Mouse (Mus musculus): ENCODE results near the gene Prkcz.
"Not testable (repeated sequence)": the region's sequence is repeated elsewhere in the genome, so short reads cannot be mapped to it uniquely, and the experiment has no call there.

Prkcz gene

DNA sequence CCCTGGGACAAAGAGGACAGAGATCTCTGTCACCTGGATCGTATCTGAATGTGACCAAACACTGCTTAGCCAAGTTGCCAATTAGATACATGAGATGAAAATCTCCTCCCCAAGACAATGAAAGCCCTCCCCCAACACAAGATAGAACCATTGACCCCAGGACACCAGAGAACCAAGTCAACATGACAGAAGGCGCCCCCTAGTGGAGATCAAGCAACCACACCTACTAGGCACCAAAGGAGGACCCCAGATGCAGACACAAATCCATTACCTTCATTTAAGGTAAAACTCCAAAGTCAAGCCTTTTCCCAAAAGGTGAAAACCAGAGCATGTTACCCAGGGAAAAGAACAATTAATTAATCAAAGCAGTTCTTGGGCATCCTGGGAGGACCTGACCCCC lies 3.6 kb downstream of the Prkcz start:
- DNase-seq, result no peak

DNA sequence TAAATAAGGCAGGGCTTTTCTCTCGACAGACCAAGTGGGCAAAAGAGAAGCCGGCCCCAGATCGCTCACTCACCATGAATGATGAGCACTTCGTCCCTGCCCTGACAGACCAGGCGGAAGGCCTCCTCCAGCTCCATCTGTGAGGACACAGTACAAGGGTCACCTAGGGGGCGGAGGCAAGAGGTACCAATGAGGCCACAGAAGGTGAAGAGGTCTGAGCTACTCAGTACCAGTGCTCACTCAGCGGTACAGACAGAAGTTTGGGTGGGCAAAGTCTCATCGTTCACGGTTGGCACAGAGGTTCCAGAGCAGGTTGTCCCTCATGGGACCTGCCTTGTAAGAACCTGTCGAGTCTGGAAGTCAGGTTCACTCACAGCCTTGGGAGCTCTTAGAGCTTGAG lies 4.8 kb downstream of the Prkcz start:
- DNase-seq, result no peak

DNA sequence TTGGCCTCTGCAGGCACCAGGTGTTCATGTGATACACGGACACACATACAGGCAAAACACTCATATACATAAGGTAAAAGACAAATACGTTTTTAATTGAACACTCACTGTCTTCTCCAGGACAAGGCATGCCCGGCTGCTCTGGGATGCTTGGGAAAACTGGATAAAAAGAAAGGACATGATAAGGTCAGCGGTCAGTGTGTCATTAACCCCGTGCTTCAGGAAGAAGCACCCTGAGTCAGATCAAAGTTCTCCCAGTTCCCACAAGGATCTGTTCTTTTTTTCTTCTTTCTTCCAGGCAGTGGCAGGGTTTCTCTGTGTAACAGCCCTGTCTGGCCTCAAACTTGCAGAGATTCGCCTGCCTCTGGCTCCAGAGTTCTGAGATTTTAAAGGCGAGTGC lies 6.6 kb downstream of the Prkcz start:
- no peak for DNase-seq

DNA sequence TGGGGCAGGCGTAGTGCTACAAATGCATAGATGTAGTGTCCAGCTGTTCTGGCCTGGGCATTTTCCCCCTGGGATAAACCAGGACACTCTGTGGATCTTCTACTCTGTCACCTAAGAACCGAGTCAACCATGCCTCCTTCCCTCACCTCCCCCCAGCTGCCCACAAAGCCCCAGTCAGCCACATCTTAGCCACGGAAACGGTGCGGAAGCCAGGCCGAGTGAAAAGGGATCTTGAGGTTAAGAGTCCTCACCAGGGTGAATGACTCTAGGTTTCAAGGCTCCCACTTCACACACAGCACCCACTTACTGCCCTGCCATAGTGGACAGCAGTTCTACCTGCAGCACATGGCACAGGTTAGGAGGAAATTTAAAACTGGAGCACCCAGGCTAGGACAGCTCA lies 7.1 kb downstream of the Prkcz start:
- DNase-seq, result no peak

DNA sequence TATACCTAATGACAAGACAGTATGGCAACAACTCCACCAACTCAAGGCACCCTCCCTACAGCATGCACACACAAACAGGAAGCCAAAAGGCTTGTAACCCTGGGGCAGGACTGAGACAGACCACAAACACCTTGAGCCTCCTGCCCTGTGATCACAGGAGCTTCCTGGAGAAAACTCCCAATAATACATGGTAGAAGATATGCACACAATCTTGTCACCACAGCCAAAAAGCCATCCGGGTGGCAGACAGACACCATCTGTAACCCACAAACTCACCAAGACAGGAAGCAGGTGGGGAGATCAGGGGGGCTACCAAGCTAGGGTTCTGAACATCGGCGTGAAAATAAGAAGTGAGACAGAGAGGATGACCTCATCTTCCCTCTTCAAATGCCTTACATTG lies 8.6 kb downstream of the Prkcz start:
- no peak for DNase-seq

DNA sequence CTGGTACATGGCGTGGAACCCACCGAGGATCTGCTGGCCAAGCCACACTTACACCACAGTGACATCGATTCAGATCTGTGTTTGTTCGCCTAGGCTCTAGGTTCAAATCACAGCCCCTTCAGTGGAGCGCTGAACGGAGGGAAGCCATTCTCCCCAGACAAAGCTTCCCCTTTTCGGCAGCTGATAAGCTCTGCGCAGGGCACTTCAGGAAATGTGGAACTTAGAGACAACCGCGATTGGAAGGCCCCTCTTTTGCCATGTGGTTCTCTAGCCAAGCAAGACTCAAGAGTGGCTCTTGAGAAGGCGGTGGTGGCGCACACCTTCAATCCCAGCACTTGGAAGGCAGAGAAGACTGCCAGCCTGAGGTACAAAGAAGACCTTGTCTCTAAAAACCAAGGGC lies 14.8 kb downstream of the Prkcz start:
- no peak for DNase-seq

DNA sequence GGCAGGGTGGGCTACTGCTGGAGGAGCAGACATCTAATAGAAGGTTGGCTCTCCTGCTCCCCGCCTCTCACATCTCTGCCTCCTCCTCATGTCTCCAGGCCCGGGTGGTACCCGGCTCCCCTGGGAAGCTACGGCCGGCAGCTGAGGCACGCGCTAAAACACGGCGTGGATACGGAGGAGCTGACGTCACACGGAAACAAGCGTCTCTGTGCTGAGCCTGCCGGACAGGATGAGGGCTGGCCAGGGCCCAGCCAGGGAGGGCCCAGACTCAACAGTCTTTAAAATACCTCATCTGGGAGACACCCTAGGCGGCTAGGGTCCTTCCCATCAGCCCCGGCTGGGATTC lies 15.6 kb downstream of the Prkcz start:
- DNase-seq, result peak; percentile 82 to 85

DNA sequence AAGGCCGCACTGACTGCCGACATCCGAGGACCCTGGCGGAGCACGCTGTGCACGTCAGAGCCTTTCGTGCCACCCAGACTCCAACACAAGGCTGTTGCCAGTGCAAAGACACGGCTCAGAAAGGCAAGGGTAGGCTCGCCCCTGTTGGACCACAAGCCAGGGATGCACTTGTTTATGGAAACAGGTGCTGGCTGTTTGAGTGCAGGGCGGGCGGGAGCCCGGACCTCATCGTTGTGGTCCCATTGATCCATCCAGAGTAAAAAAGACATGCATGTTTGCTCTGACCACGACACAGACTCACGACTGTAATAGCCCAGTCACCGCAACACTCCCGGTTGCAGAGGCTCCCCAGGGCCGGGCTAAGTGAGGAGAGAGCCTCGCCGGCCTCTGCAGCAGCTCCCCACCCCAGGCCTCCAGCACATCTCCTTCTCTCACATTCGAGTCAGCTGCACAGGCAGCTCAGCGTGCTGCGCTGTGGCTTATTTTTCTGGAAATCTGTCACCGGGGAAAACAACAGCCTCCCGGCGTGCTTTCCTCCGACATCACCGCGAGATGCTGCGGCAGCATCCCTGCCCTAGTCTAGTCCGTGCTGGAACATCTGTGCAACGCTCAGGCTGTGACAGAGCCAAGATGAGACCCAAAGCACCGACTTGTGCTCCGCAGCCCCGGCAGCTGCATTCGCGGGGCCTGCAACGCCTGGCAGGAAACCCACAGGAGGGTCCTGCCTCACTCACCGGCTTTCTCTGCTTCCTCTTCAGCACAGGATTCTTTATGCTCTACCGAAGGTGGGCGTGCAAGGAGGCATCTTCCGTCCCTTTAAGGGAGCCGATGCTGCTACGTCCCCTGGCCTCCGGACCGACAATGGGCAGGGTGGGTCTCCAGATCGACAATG lies 16.2 kb downstream of the Prkcz start:
- peak; percentile 64 to 66 for DNase-seq

DNA sequence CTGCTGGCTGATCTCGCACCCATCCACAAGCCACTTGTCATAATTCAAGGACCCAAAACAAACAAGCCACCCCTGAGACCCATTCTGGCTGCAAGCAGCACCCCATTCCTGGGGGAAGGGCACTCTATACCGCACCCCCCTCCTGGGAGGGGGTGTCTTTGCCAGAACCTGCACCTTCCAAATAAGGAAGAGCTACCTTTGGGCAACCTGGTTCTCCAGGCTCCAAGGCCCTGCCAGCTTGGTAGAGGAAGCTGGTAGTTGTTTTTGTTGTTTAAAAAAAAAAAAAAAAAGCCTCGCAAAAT lies 16.9 kb downstream of the Prkcz start:
- peak in 1 of 2 experiments; percentile 50 for DNase-seq

DNA sequence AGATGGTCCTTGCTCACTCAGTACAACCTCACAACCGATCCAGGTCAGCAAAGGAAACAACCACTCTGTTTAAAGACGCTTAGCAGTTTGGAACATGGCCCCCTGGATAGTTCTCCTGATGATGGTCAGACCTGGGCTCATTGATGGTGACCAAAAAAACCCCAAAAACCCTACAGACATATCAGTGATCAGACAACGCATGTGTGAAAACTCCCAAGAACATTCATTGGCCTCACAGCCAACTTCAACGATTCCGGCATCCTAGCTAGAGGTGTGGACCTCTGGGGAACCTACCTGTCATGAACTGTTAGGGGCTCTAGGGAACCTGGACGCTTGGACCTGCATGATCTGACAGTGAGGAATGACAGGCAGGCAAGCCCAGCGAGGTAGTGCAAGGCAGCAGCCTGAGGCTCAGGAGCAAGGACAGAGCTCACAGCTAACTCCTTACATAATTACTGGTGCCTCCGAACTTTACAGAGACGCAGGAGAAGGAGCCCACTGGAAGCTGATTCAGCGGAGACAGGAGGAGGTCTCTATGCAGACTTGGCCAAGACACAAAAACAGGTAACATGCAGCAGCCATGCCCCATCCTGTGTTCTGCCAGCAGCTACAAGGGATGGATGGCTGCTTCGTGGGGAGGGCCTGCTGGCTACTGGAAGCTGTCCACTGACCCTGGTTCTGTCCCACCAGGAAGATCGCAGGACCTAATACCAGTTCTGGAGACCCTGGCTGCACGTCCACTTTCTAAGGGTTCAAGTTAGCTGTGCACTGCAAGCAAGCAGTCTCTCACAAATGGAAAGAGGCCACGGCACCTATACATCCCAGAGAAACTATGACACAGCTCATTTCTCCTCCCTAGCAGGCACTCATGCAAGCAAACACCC lies 17.5 kb downstream of the Prkcz start:
- DNase-seq, result peak; percentile 49 to 52

DNA sequence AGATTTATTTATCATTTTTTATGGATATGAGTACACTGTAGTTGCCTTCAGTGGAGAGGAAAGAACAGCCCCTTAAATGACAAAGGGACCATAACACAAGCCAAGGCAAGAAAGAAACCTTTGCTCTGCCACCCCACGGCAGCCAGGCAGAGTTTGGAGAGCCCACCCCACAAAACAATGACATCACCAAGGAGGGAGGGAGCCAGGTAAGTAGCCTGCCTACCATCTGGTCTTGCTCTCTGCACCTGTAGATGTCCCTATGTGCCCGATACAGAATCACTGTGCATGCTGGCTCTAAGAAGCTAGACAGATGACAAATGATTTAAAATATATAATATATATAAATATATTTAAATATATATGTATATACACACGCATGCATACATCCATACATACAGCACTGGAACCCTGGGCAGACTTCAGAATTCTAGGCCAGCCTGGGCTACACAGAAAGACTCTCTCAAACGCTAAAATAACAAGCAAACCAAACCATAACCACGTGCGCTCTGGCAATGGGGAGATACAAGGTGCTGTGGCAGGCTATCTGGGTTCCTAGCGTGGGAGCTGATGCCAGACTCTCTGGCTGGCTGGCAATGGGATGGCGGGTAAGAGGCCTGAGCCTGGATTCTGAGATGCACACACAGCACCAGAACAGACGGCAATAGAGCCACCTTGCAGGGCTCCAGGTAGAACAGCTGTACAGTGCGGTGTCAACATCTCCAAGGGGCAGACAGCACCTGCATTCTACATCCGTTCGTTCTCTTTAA lies 24.7 kb downstream of the Prkcz start:
- DNase-seq, result peak; percentile 29 to 36

DNA sequence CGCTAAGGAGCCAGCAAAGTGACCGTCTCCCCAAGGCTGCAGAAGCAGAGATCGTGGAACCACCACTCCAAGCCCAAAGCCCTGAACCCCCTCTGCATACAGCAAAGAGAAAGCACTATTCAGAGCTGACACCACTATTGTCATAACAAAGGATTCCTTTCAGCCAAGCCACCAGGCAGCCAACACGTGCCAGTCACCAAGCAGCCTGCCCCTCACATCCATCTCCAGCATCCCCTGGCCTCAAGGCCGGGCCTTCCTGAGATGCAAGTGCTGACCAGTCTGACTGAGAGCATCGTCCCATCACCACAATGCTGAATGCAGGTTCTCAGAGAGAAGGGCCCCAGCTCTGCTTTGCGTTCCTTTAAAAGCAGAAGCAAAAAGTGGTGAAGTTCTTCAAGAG lies 28.9 kb downstream of the Prkcz start:
- no peak for DNase-seq

DNA sequence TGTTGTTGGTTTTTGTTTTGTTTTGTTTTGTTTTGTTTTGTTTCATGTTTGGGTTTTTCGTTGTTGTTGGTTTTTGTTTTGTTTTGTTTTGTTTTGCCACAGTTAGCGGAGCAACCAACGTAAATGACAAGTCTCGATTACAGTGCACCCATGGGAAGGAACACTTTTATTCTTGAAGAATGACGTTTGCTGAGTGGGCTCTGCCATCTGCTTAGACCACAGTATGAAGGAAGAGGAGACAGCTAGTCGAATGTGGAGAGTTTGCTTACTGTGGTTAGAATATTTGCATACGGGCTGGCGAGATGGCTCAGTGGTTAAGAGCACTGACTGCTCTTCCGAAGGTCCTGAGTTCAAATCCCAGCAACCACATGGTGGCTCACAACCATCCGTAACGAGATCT lies 32.8 kb downstream of the Prkcz start:
- not testable (repeated sequence) for DNase-seq

DNA sequence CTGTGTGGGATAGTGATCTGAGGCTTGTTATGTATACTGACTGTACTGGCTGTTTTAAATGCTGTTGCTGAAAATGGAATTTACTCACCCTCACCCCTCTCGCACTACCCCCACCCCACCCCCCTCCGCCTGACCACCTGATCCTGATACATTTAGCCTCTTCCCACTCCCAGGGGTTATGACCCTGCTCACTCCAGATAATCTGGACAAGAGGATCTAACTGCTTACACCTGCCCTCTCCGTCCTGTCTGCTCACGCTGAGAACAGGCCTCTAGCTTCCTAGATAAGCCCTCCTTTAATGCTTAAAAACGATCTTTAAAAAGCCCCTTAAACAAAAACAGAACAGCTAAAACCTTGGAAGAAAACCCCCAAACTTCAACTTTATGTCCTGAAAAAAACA lies 35.4 kb downstream of the Prkcz start:
- DNase-seq, result no peak

DNA sequence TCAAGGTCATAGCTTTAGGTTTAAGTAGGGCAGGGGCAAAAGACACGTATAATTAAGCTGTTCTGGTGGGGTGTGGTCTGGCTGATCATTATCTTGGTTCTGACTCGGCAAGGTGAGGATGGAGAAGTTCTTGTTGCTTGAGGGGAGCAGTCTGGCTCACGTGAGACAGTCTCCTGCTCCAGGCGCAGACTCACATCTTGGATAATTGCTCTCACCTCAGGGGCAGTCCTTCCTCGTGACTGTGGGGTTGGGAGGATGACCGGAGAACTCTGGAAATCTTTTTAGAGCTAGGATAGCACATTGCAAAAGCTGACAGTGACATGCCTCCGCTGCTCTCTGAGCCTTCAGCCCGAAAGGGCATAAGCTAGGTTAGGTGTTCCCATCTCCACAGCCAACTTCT lies 36.6 kb downstream of the Prkcz start:
- DNase-seq, result no peak

DNA sequence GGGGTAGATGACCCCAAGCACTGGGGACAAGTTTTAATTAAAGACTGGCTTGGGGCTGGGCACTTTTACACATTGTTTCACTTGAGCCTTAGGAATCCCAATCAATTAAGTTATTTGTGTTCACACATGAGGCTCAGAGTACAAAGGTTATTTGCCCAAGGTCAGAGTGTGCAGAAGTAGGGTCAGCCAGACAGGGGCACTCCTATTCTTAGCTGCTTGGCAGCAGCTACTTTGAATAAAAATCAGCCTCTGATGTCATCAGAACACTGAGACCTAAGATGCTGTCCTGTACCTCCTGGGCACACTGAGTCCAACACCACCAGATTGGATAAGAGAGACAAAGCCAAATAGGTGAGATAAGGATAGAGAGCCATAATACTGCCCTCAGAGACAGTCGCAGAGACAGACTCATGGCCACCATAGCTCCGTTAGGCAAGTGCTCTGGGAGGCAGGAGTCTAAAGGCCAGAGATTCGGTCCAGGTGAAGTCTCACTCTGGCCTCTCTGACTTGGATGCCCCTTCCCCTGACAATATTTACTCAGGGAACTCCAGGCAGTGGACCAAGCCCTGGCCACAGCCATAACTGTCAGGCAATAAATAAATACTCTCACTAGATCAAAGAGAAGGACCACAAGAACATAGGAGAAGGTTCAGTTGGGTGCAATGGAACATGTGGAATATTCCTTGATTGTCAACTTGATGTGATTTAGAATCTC lies 37.9 kb downstream of the Prkcz start:
- DNase-seq, result no peak

DNA sequence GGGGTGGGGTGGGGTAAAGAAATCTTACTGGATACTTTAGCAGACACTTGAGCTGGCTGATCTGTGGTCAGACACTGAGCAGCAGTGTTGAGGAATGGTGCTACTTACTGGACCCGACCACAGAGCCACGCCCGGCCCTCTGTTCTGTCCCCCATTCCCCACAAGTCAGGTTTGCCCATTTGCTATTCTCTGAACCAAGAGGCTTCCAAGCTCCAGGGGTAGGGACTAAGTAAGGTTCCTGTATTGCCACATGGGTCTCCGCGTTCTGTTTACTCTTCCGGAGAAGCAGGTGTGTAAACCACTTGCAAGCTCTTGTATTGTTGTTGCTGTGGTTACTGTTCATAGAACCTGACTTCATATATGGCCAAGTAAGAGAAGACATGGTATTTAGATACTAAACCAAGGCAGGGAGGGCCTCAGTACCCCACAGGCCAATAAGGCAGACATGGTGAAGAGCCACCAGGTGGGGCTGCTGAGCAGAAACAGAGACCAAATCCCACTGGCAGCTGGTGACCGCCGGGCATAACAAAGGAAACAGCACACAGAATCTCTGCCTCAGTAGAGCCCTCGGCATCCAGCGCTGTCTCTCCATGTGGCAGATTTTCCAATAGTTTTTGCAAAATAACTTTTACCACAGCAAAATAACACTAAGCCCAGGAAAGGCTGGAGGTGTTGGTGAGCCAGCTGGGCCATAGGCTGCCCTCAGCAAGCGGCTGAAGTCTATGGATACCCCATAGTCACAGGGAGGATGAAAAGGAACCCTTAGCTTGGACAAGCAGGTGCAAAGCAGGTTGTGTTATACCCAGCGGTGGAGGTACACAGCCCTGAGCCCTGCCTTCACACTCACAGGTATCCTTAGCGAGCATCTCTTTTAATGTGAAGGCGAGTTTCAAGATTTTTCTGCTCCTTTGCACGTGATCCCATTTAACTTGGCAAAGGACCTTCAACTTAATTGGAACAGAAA lies 40.6 kb downstream of the Prkcz start:
- DNase-seq, result peak; percentile 80 to 85

DNA sequence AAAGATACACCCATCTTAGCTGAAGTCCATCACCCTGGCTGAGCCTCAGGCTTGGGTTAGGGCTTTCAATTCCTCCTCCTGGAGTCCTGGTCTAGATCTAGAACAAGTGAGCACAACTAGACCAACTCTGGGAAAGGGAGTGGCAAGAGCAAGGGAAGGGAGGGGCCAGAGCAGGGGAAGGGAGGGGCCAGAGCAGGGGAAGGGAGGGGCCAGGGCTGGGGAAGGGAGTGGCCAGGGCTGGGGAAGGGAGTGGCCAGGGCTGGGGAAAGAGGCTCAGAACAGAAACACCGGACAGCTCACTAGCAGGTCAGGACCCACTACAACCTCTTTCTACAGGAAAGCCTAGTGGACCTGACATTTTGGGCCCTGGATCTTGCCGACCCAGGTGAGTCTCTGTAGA lies 42.9 kb downstream of the Prkcz start:
- DNase-seq, result no peak

DNA sequence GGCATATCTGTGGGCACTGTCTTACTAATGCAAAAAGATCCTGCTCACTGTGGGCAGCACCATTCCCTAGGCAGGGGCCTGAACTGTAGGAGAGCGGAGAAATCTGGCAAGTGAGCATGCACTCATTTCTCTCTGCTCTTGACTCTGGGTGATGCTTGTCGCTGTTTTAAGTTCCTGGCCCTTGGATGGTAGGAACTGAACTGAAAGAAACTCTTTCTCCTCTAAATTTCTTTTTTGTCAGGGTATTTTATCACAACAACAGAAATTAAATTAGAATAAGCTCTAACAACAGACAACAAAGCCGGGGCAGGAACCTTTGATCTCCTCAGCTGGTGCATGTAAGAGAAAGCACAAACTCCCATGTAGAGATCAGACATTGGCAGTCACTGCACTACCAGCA lies 46.1 kb downstream of the Prkcz start:
- no peak for DNase-seq

DNA sequence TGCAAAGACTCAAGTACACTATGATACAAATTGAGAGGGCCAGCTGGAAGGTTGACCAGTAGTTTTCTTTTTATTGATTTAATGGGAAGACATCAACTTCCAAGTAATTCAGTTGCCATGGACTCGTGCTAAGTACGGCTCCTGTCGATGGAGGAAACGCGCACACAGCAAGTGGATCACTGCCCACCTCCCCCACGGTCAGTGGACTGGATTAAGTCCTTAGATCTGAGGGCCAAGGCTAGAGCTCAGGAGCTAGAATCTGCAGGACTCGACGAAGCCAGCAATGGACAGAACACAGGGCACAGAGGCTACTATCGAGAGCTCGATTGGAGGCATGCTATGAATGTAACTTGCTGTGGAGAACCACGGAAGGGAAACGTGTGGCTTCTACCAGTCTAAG lies 52.5 kb downstream of the Prkcz start:
- DNase-seq, result no peak

DNA sequence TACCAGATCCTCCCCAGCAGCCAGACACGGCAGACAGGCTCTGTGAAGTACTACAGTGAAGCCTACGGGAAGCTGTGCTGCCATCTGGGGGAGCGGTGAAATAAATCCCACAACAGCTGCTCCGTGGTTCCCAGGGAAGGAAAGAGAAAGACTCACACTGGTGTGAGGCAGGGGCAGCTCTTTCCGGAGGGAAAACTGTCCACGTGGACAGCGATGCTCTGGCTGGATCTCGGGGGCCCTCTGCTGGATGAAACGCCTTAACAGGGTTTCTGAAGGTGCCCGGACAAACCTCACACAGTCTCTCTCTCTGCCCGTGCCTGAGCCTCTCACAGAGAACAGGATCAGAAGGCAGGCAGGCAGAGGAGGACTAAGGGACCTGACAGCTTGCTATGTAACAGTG lies 53.1 kb downstream of the Prkcz start:
- peak; percentile 96 to 97 for DNase-seq

DNA sequence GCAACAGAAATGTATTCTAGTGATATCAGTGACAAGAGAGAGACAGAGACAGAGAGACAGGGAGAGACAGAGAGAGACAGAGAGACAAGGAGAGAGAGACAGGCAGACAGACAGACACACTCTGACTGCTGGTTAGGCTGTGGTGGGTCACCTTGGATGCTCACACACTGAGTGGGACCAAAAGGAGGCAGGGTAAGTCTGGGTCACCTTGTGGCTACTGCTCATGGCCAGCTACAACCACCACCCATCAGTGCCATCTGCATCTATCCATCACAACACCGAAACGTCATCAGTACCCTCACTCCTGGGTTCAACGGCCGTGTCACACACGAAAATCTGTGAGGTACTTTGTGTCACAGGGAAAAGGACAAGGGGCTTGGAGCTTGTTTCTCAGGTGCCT lies 53.6 kb downstream of the Prkcz start:
- DNase-seq, result no peak

Data from cerebellum, postnatal 14 days (tissue).